Mouse (Mus musculus): ENCODE measurements around the gene Dnajc2. TPM values are rescaled to one million over a fixed set of nuclear protein-coding genes. Genes with fewer than 3 reads are reported as not detected.

Gene Dnajc2
- polyA plus RNA-seq (2011; ENCODE audit: insufficient read length, low read depth, missing spikeins), result 46.0 and 48.1 TPM in 2 replicates

GRCm38 (mm10) chr5:21785053-21785452, at the start of gene Dnajc2, which contains the start of gene Psmc2:
Gene Dnajc2, minus strand, starts transcription at chr5:21785251.
Gene Psmc2, plus strand, starts transcription at chr5:21785283.
- Histone ChIP-seq H3K4me1 (ENCODE audit: control insufficient read depth, insufficient read depth, low read length) (peaks cover 3% of the 10 kb centered on the region; the same call in 1 of the 2 replicates), H3K4me3 (ENCODE audit: insufficient read depth, low read length) (peak within 1 kb of the TSS; percentile 79), H3K27ac (ENCODE audit: insufficient read depth, low read length) (peak within 1 kb of the TSS; percentile 76; the same call in 1 of the 2 replicates)
- TF ChIP-seq CTCF (IDR thresholded peaks at IDR 0.05; ENCODE audit: borderline replicate concordance, insufficient read depth, low read length) (no peak), POLR2A (IDR thresholded peaks at IDR 0.05; ENCODE audit: low read depth, low read length) (peak; percentile 72)

GRCm38 (mm10) chr5:21831761-21832160, 46.7 kb upstream of the Dnajc2 start:
- TF ChIP-seq CTCF (IDR thresholded peaks at IDR 0.05; ENCODE audit: borderline replicate concordance, insufficient read depth, low read length) (no peak), POLR2A (IDR thresholded peaks at IDR 0.05; ENCODE audit: low read depth, low read length) (no peak)
- no peaks in the 10 kb centered on the region for H3K4me1 ChIP-seq (ENCODE audit: control insufficient read depth, insufficient read depth, low read length)
- no peak overlapping the region for H3K27ac ChIP-seq (ENCODE audit: insufficient read depth, low read length)
- no peak overlapping the region for H3K4me3 ChIP-seq (ENCODE audit: insufficient read depth, low read length)

GRCm38 (mm10) chr5:21828855-21829254, 43.8 kb upstream of the Dnajc2 start:
- Histone ChIP-seq H3K4me1 (ENCODE audit: control insufficient read depth, insufficient read depth, low read length) (no peaks in the 10 kb centered on the region), H3K27ac (ENCODE audit: insufficient read depth, low read length) (no peak overlapping the region), H3K4me3 (ENCODE audit: insufficient read depth, low read length) (no peak overlapping the region)
- no peak for TF ChIP-seq POLR2A (IDR thresholded peaks at IDR 0.05; ENCODE audit: low read depth, low read length)
- TF ChIP-seq CTCF (IDR thresholded peaks at IDR 0.05; ENCODE audit: borderline replicate concordance, insufficient read depth, low read length), result no peak

GRCm38 (mm10) chr5:21827643-21828042, 42.6 kb upstream of the Dnajc2 start:
- H3K27ac ChIP-seq (ENCODE audit: insufficient read depth, low read length), result no peak overlapping the region
- no peaks in the 10 kb centered on the region for H3K4me1 ChIP-seq (ENCODE audit: control insufficient read depth, insufficient read depth, low read length)
- H3K4me3 ChIP-seq (ENCODE audit: insufficient read depth, low read length), result no peak overlapping the region
- no peak for TF ChIP-seq POLR2A (IDR thresholded peaks at IDR 0.05; ENCODE audit: low read depth, low read length)
- TF ChIP-seq CTCF (IDR thresholded peaks at IDR 0.05; ENCODE audit: borderline replicate concordance, insufficient read depth, low read length), result no peak

- TF ChIP-seq CTCF (IDR thresholded peaks at IDR 0.05; ENCODE audit: borderline replicate concordance, insufficient read depth, low read length) (no peak), POLR2A (IDR thresholded peaks at IDR 0.05; ENCODE audit: low read depth, low read length) (no peak)
- H3K4me3 ChIP-seq (ENCODE audit: insufficient read depth, low read length), result no peak overlapping the region
- H3K4me1 ChIP-seq (ENCODE audit: control insufficient read depth, insufficient read depth, low read length), result no peaks in the 10 kb centered on the region
- H3K27ac ChIP-seq (ENCODE audit: insufficient read depth, low read length), result no peak overlapping the region
These were observed 41.3 kb upstream of the Dnajc2 start for GRCm38 (mm10) chr5:21826370-21826769.

GRCm38 (mm10) chr5:21813994-21814393, 28.9 kb upstream of the Dnajc2 start:
- no peaks in the 10 kb centered on the region for H3K4me1 ChIP-seq (ENCODE audit: control insufficient read depth, insufficient read depth, low read length)
- H3K4me3 ChIP-seq (ENCODE audit: insufficient read depth, low read length), result no peak overlapping the region
- H3K27ac ChIP-seq (ENCODE audit: insufficient read depth, low read length), result no peak overlapping the region
- peak; percentile 33; the same call in 1 of the 2 replicates for TF ChIP-seq CTCF (IDR thresholded peaks at IDR 0.05; ENCODE audit: borderline replicate concordance, insufficient read depth, low read length)
- no peak for TF ChIP-seq POLR2A (IDR thresholded peaks at IDR 0.05; ENCODE audit: low read depth, low read length)

- no peak for TF ChIP-seq POLR2A (IDR thresholded peaks at IDR 0.05; ENCODE audit: low read depth, low read length)
- no peak for TF ChIP-seq CTCF (IDR thresholded peaks at IDR 0.05; ENCODE audit: borderline replicate concordance, insufficient read depth, low read length)
- Histone ChIP-seq H3K4me1 (ENCODE audit: control insufficient read depth, insufficient read depth, low read length) (no peaks in the 10 kb centered on the region), H3K4me3 (ENCODE audit: insufficient read depth, low read length) (no peak overlapping the region), H3K27ac (ENCODE audit: insufficient read depth, low read length) (no peak overlapping the region)
These were observed 25.9 kb upstream of the Dnajc2 start for GRCm38 (mm10) chr5:21810924-21811323.

- no peaks in the 10 kb centered on the region for H3K4me1 ChIP-seq (ENCODE audit: control insufficient read depth, insufficient read depth, low read length)
- TF ChIP-seq POLR2A (IDR thresholded peaks at IDR 0.05; ENCODE audit: low read depth, low read length) (no peak), CTCF (IDR thresholded peaks at IDR 0.05; ENCODE audit: borderline replicate concordance, insufficient read depth, low read length) (no peak)
These were observed 19.8 kb upstream of the Dnajc2 start for GRCm38 (mm10) chr5:21804837-21805236.

GRCm38 (mm10) chr5:21803691-21804188, 18.7 kb upstream of the Dnajc2 start:
- H3K4me3 ChIP-seq (ENCODE audit: insufficient read depth, low read length), result no peak overlapping the region
- H3K4me1 ChIP-seq (ENCODE audit: control insufficient read depth, insufficient read depth, low read length), result no peaks in the 10 kb centered on the region
- no peak overlapping the region for H3K27ac ChIP-seq (ENCODE audit: insufficient read depth, low read length)
- TF ChIP-seq CTCF (IDR thresholded peaks at IDR 0.05; ENCODE audit: borderline replicate concordance, insufficient read depth, low read length) (no peak), POLR2A (IDR thresholded peaks at IDR 0.05; ENCODE audit: low read depth, low read length) (no peak)

More at GRCm38 (mm10) chr5:21804837-21805236, 19.8 kb upstream of the Dnajc2 start:
- H3K27ac ChIP-seq (ENCODE audit: insufficient read depth, low read length), result no peak overlapping the region
- no peak overlapping the region for H3K4me3 ChIP-seq (ENCODE audit: insufficient read depth, low read length)

GRCm38 (mm10) chr5:21802907-21803306, 17.9 kb upstream of the Dnajc2 start:
- Histone ChIP-seq H3K27ac (ENCODE audit: insufficient read depth, low read length) (no peak overlapping the region), H3K4me1 (ENCODE audit: control insufficient read depth, insufficient read depth, low read length) (no peaks in the 10 kb centered on the region), H3K4me3 (ENCODE audit: insufficient read depth, low read length) (no peak overlapping the region)
- TF ChIP-seq CTCF (IDR thresholded peaks at IDR 0.05; ENCODE audit: borderline replicate concordance, insufficient read depth, low read length), result no peak
- no peak for TF ChIP-seq POLR2A (IDR thresholded peaks at IDR 0.05; ENCODE audit: low read depth, low read length)
